Mouse (Mus musculus) embryonic facial prominence, embryonic 10.5 days (tissue): ENCODE results near the gene C2cd2l. TPM values are rescaled to one million over a fixed set of nuclear protein-coding genes. Genes with fewer than 3 reads are reported as not detected.
"Not testable (repeated sequence)": the region's sequence is repeated elsewhere in the genome, so short reads cannot be mapped to it uniquely, and the experiment has no call there.

Experiments
- DNase-seq: peaks from one replicate; pipeline ENCODE4 v3.0.0-alpha.2; 2017; ENCODE audit warnings: low spot score
- H3K27ac ChIP-seq: fragments of 300-500 bp; sonication (generic); replicated peaks from 2 replicates; pipeline ENCODE4 v1.5.1; 2016; ENCODE audit warnings: mild to moderate bottlenecking
- H3K27me3 ChIP-seq: fragments of 300-500 bp; sonication (generic); replicated peaks from 2 replicates; pipeline ENCODE4 v1.6.1; 2016; ENCODE audit warnings: low read depth, mild to moderate bottlenecking; ENCODE audit not compliant: poor library complexity, severe bottlenecking
- H3K36me3 ChIP-seq: fragments of 300-500 bp; sonication (generic); replicated peaks from 2 replicates; pipeline ENCODE4 v1.6.1; 2016; ENCODE audit warnings: mild to moderate bottlenecking, moderate library complexity
- H3K4me1 ChIP-seq: fragments of 300-500 bp; sonication (generic); 2 replicates; pipeline ENCODE4 v1.6.1; 2016
- H3K4me3 ChIP-seq: fragments of 300-500 bp; sonication (generic); 2 replicates; pipeline ENCODE4 v1.5.1; 2016; ENCODE audit warnings: mild to moderate bottlenecking, moderate library complexity
- H3K9me3 ChIP-seq: fragments of 300-500 bp; sonication (generic); 2 replicates; pipeline ENCODE4 v1.6.1; 2016; ENCODE audit warnings: mild to moderate bottlenecking
- WGBS: fragments of 180-500 bp; shearing (Covaris S2); methylation state at CpG from one replicate; pipeline ENCODE4 v1.1.7; 2016; 5-methylcytosine and 5-hydroxymethylcytosine counted together
- polyA plus RNA-seq: library from polyadenylated mRNA; unstranded; fragments of >200 nt; fragmentation: Nextera tagmentation; extraction: Ambion mirVana; gene quantifications from 2 replicates; pipeline ENCODE4 v1.2.1, GENCODE M21; 2016

C2cd2l gene
- polyA plus RNA-seq, result 6.8 and 7.8 TPM in 2 replicates

DNA sequence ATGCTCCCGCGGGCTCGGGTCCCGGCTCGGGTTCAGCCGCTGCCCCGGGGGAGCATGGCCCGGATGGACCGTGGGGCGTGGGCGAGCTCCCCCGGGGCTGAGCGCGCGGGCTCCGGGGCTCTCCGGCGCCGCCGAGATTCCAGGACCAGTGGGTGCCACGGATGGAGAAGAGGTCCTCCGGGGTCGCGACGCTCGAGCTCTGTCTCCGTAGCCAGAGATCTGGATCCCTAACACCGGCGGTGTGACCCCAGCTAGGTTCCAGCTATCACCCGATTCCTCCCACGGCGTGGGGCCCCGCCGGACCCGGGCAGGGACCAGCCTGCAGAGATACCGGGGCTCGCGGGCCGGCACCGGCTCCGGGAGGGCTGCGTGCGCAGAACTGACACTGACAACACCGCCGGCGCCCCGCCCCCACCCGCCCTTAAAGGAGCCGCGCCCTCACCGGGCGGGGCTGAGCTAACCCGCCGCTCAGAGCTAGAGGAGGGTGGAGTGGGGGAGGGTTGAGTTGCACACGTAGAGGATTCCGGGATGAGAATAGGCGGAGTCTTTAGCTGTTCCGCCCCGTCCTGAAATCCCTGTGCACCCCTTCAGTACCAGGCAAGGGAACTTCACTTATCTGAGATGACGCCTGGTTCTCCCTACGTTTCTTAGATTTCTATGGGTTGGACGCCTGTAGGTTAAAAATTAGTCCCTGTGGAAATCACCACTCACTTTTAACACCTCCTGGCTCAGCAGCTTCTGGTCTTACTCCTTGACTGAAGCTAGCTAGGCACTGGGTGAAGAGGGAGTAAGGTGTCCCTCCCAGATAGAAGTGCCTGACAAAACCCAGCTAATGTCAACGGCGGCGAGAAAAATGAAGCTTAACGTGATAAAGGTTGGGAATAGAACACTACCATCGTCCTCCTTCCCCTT lies at the start of gene C2cd2l:
Gene C2cd2l (minus strand): TSS at position 399 of the 912 bp plus-strand sequence.
- Histone ChIP-seq H3K4me1 (peaks cover 33% of the 10 kb centered on the region), H3K27ac (peak within 1 kb of the TSS; percentile 77), H3K9me3 (no peaks in the 10 kb centered on the region), H3K36me3 (peaks cover 20% of the 10 kb centered on the region), H3K4me3 (peak within 1 kb of the TSS; percentile 86), H3K27me3 (peaks cover 10% of the 10 kb centered on the region)
- DNase-seq, result peak; percentile 95
- under 1% methylated on average over 67 of the region's 67 CpGs for WGBS

DNA sequence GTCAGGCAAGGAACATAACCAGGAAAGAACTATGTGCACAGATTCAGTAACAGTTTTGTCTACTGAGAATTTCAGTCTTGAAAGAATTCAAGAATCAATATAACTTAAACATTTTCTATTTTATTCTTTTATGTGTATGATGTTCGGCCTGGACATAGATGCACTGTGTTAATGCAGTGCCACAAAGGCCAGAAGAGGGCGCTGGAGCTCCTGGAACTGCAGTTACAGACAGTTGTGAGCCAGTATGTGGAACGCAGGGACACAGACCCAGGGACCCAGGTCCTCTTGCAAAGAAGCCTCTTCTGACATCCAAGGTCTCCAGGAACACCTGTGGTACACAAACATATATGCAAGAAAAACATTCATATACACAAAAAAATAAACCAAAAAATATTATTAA lies 44.4 kb upstream of the C2cd2l start:
- H3K27ac ChIP-seq, result no peak overlapping the region
- H3K9me3 ChIP-seq, result no peaks in the 10 kb centered on the region
- peaks cover 5% of the 10 kb centered on the region for H3K36me3 ChIP-seq
- H3K27me3 ChIP-seq, result no peaks in the 10 kb centered on the region
- H3K4me1 ChIP-seq, result peaks cover 11% of the 10 kb centered on the region
- WGBS, result 62% methylated on average over 3 of the region's 3 CpGs
- no peak for DNase-seq
- no peak overlapping the region for H3K4me3 ChIP-seq

DNA sequence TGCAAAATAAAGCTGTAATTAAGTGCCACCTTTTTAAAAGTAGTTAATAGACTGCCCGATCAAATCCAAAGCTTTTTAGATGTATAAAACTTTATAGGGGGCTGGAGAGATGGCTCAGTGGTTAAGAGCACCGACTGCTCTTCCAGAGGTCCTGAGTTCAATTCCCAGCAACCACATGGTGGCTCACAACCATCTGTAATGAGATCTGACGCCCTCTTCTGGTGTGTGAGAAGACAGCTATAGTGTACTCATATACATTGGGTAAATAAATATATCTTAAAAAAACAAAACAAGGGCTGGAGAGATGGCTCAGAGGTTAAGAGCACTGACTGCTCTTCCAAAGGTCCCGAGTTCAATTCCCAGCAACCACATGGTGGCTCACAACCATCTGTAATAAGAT lies 41.8 kb upstream of the C2cd2l start:
- H3K36me3 ChIP-seq, result peaks cover 28% of the 10 kb centered on the region
- 46% methylated on average over 4 of the region's 4 CpGs for WGBS
- H3K27ac ChIP-seq, result peak overlapping the region; percentile 84
- H3K4me3 ChIP-seq, result peak overlapping the region; percentile 77
- not testable (repeated sequence) for H3K27me3 ChIP-seq, H3K9me3 ChIP-seq, DNase-seq
- peaks cover 11% of the 10 kb centered on the region for H3K4me1 ChIP-seq

DNA sequence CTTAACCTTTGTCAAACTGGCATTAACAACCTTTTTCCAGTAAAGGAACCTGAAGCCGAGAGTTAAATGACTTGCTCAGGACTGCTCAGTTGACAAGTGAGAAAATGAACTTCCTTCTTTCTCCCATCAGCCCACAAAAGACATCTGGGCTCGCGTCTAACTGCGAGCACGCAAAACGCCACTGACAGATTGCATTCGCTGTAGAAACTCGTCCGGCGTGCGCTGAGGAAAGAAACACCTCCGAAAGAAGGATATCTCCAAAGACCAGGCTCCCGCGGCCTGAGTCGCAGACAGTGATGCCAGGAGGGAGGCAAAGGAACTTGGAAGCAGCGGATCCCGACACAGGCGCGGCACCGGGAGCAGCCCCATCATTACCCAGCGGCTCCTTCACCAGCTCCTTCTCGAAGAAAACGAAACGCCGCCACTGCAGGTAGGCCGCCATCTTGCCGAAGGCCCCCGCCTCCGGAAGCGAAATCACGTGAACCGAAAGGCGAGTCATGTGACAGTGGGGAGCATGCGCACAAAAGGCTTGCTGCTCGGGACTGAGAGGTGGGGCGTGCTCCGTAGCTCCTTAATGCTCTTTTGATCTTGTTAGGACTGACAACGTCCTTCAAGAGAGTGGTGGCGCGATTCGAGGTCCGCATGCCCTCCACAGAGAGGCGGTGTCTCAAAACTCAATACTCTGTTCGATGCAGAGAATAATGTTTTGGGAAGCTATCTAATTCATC lies 41.3 kb upstream of the C2cd2l start, which contains the start of gene Vps11:
Gene Vps11 (minus strand): TSS at position 481 of the 728 bp plus-strand sequence.
- Histone ChIP-seq H3K4me3 (peak within 1 kb of the TSS; percentile 77), H3K27ac (peak within 1 kb of the TSS; percentile 84), H3K9me3 (no peaks in the 10 kb centered on the region), H3K36me3 (peaks cover 34% of the 10 kb centered on the region), H3K4me1 (peaks cover 11% of the 10 kb centered on the region), H3K27me3 (no peaks in the 10 kb centered on the region)
- peak; percentile 98 for DNase-seq
- WGBS, result under 1% methylated on average over 44 of the region's 44 CpGs

GRCm38 (mm10) chr9:44357207-44357606 lies 37.1 kb upstream of the C2cd2l start:
- H3K36me3 ChIP-seq, result peaks cover 76% of the 10 kb centered on the region
- H3K9me3 ChIP-seq, result no peaks in the 10 kb centered on the region
- H3K4me3 ChIP-seq, result no peak overlapping the region
- 80% methylated on average over 4 of the region's 4 CpGs for WGBS
- H3K27ac ChIP-seq, result no peak overlapping the region
- H3K27me3 ChIP-seq, result no peaks in the 10 kb centered on the region
- H3K4me1 ChIP-seq, result peaks cover 11% of the 10 kb centered on the region
- no peak for DNase-seq

DNA sequence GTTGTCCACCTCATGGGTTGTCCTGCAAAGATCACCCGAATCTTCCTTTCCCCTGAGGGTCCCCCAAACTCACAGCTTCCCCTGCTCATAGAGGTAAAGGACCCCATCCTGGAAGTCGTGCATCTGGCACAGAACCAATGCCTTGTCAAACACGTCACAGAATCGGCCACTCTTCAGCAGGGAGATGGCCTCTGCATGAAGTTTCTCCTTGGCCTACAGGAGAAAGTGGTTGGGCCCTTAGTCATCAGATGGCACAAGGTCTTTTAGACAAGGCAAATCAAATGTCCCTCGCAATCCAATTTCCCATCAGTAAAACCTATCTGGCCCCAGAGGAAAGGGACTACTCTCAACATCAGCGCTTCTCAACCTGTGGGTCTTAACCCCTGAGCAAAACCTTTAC lies 33.1 kb upstream of the C2cd2l start:
- H3K4me3 ChIP-seq, result no peak overlapping the region
- DNase-seq, result no peak
- peaks cover 100% of the 10 kb centered on the region for H3K36me3 ChIP-seq
- WGBS, result 96% methylated on average over 6 of the region's 6 CpGs
- no peaks in the 10 kb centered on the region for H3K9me3 ChIP-seq
- no peak overlapping the region for H3K27ac ChIP-seq
- H3K27me3 ChIP-seq, result no peaks in the 10 kb centered on the region
- no peaks in the 10 kb centered on the region for H3K4me1 ChIP-seq

DNA sequence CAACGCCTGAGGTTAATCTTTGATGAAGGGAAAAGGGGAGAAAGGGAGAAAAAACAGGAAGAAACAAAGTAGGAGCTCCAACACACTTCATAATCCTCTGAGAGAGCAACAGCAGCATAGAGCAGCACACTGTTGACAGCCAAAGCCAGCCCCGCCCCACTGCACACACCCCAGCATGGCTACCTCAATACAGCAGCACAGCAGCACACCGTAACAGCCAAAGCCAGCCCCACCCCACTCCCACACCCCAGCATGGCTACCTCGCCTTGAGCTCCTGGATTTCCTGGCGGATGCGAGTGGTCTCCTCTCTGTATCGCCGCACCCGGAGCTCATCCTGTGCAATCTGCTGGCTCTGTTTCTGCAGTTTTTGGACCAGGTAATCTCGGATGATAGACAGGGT lies 32.3 kb upstream of the C2cd2l start:
- H3K4me3 ChIP-seq, result no peak overlapping the region
- no peak overlapping the region for H3K27ac ChIP-seq
- peaks cover 100% of the 10 kb centered on the region for H3K36me3 ChIP-seq
- no peak for DNase-seq
- 93% methylated on average over 10 of the region's 10 CpGs for whole genome bisulfite sequencing
- H3K4me1 ChIP-seq, result no peaks in the 10 kb centered on the region
- H3K27me3 ChIP-seq, result no peaks in the 10 kb centered on the region
- no peaks in the 10 kb centered on the region for H3K9me3 ChIP-seq

DNA sequence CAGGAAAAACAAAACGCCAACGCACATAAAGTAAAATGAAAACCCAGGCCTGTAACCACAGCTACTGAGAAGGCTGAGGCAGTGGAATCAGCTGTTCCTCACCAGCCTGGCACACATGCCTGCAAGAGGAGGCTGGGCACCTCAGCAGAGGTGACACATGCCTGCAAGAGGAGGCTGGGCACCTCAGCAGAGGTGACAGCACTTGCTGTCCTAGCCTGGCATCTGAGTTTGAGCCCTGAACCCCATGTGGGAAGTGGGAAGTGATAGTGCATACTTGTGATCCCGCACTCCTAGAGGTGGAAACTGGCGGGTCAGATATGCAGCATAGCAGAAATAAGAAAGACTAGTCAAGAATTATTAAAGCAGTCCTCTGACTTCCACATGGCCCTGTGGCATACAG lies 31.3 kb upstream of the C2cd2l start:
- 96% methylated on average over 4 of the region's 4 CpGs for WGBS
- Histone ChIP-seq H3K36me3 (peaks cover 100% of the 10 kb centered on the region), H3K4me1 (no peaks in the 10 kb centered on the region), H3K4me3 (no peak overlapping the region), H3K27ac (no peak overlapping the region), H3K27me3 (no peaks in the 10 kb centered on the region), H3K9me3 (no peaks in the 10 kb centered on the region)
- DNase-seq, result no peak

- Histone ChIP-seq H3K4me1 (peaks cover 6% of the 10 kb centered on the region; the same call in 1 of the 2 replicates), H3K4me3 (no peak overlapping the region), H3K36me3 (peaks cover 82% of the 10 kb centered on the region), H3K27ac (no peak overlapping the region), H3K27me3 (no peaks in the 10 kb centered on the region), H3K9me3 (no peaks in the 10 kb centered on the region)
- 96% methylated on average over 4 of the region's 4 CpGs for WGBS
- DNase-seq, result no peak
Measured at GRCm38 (mm10) chr9:44348546-44348945, 28.5 kb upstream of the C2cd2l start.

GRCm38 (mm10) chr9:44347621-44348020 lies 27.5 kb upstream of the C2cd2l start:
- no peak for DNase-seq
- Histone ChIP-seq H3K4me3 (no peak overlapping the region), H3K9me3 (no peaks in the 10 kb centered on the region), H3K27me3 (no peaks in the 10 kb centered on the region), H3K4me1 (peaks cover 15% of the 10 kb centered on the region), H3K27ac (no peak overlapping the region), H3K36me3 (peaks cover 73% of the 10 kb centered on the region)
- 91% methylated on average over 4 of the region's 4 CpGs for WGBS

GRCm38 (mm10) chr9:44347166-44347565 lies 27.1 kb upstream of the C2cd2l start:
- no peak for DNase-seq
- Histone ChIP-seq H3K4me3 (no peak overlapping the region), H3K36me3 (peaks cover 69% of the 10 kb centered on the region), H3K27me3 (no peaks in the 10 kb centered on the region), H3K4me1 (peaks cover 20% of the 10 kb centered on the region), H3K9me3 (no peaks in the 10 kb centered on the region), H3K27ac (no peak overlapping the region)
- 90% methylated on average over 9 of the region's 9 CpGs for WGBS

- H3K27me3 ChIP-seq, result no peaks in the 10 kb centered on the region
- H3K27ac ChIP-seq, result no peak overlapping the region
- 87% methylated on average over 6 of the region's 6 CpGs for WGBS
- H3K4me1 ChIP-seq, result peaks cover 23% of the 10 kb centered on the region
- no peaks in the 10 kb centered on the region for H3K9me3 ChIP-seq
- H3K4me3 ChIP-seq, result no peak overlapping the region
- H3K36me3 ChIP-seq, result peaks cover 69% of the 10 kb centered on the region
- no peak for DNase-seq
Measured at GRCm38 (mm10) chr9:44345570-44346433, 25.7 kb upstream of the C2cd2l start.
